Mouse (Mus musculus): ENCODE measurements at regions not wholly inside any gene's neighbourhood (a gene's known extent, or its start where the extent isn't known, plus 50 kb on each side); places are given as distances from the start of the nearest gene placed in this dataset.
"Not testable (repeated sequence)": the region's sequence is repeated elsewhere in the genome, so short reads cannot be mapped to it uniquely, and the experiment has no call there.

- 54% methylated on average over 8 of the region's 8 CpGs for WGBS
- Histone ChIP-seq H3K4me1 (ENCODE audit: control insufficient read depth, insufficient read depth, low read length) (peaks cover 4% of the 10 kb centered on the region; the same call in 1 of the 2 replicates), H3K27ac (ENCODE audit: insufficient read depth, low read depth, low read length) (no peak overlapping the region), H3K4me3 (ENCODE audit: insufficient read depth, low read depth, low read length) (no peak overlapping the region)
- TF ChIP-seq CTCF (IDR thresholded peaks at IDR 0.05; ENCODE audit: insufficient read depth, low read depth, low read length), result no peak
- no peak for TF ChIP-seq POLR2A (IDR thresholded peaks at IDR 0.05; ENCODE audit: insufficient read depth, low read depth, low read length)
These were observed 190.9 kb downstream of the Adgrd1 start for GRCm38 (mm10) chr5:129287481-129287880.

GRCm38 (mm10) chr5:129292821-129293220 lies 196.3 kb downstream of the Adgrd1 start:
- not testable (repeated sequence) for H3K4me3 ChIP-seq (ENCODE audit: insufficient read depth, low read depth, low read length)
- WGBS, result 58% methylated on average over 10 of the region's 10 CpGs

GRCm38 (mm10) chr5:129294861-129295542 lies 198.5 kb downstream of the Adgrd1 start:
- 49% methylated on average over 8 of the region's 8 CpGs for WGBS

More at GRCm38 (mm10) chr5:129292821-129293220, 196.3 kb downstream of the Adgrd1 start:
- H3K4me1 ChIP-seq (ENCODE audit: control insufficient read depth, insufficient read depth, low read length), result peaks cover 37% of the 10 kb centered on the region
- not testable (repeated sequence) for H3K27ac ChIP-seq (ENCODE audit: insufficient read depth, low read depth, low read length)

GRCm38 (mm10) chr5:129297657-129298349 lies 201.3 kb downstream of the Adgrd1 start:
- 12% methylated on average over 11 of the region's 11 CpGs for WGBS
- Histone ChIP-seq H3K4me3 (ENCODE audit: insufficient read depth, low read depth, low read length) (no peak overlapping the region), H3K4me1 (ENCODE audit: control insufficient read depth, insufficient read depth, low read length) (peaks cover 49% of the 10 kb centered on the region), H3K27ac (ENCODE audit: insufficient read depth, low read depth, low read length) (peak overlapping the region; percentile 68)
- TF ChIP-seq CTCF (IDR thresholded peaks at IDR 0.05; ENCODE audit: insufficient read depth, low read depth, low read length) (no peak), POLR2A (IDR thresholded peaks at IDR 0.05; ENCODE audit: insufficient read depth, low read depth, low read length) (no peak)

More at GRCm38 (mm10) chr5:129294861-129295542, 198.5 kb downstream of the Adgrd1 start:
- H3K4me3 ChIP-seq (ENCODE audit: insufficient read depth, low read depth, low read length); H3K27ac ChIP-seq (ENCODE audit: insufficient read depth, low read depth, low read length): not testable (repeated sequence)
- peaks cover 53% of the 10 kb centered on the region for H3K4me1 ChIP-seq (ENCODE audit: control insufficient read depth, insufficient read depth, low read length)

GRCm38 (mm10) chr5:129298646-129299455 lies 202.2 kb upstream of the Sfswap start:
- H3K27ac ChIP-seq (ENCODE audit: insufficient read depth, low read depth, low read length), result no peak overlapping the region
- H3K4me3 ChIP-seq (ENCODE audit: insufficient read depth, low read depth, low read length), result no peak overlapping the region
- 26% methylated on average over 11 of the region's 11 CpGs for WGBS
- peaks cover 42% of the 10 kb centered on the region for H3K4me1 ChIP-seq (ENCODE audit: control insufficient read depth, insufficient read depth, low read length)
- TF ChIP-seq CTCF (IDR thresholded peaks at IDR 0.05; ENCODE audit: insufficient read depth, low read depth, low read length) (no peak), POLR2A (IDR thresholded peaks at IDR 0.05; ENCODE audit: insufficient read depth, low read depth, low read length) (no peak)

- no peak for TF ChIP-seq POLR2A (IDR thresholded peaks at IDR 0.05; ENCODE audit: insufficient read depth, low read depth, low read length)
- TF ChIP-seq CTCF (IDR thresholded peaks at IDR 0.05; ENCODE audit: insufficient read depth, low read depth, low read length), result no peak
- H3K4me3 ChIP-seq (ENCODE audit: insufficient read depth, low read depth, low read length), result no peak overlapping the region
- WGBS, result 30% methylated on average over 2 of the region's 2 CpGs
- H3K4me1 ChIP-seq (ENCODE audit: control insufficient read depth, insufficient read depth, low read length), result peaks cover 38% of the 10 kb centered on the region
- peak overlapping the region; percentile 67; the same call in 1 of the 2 replicates for H3K27ac ChIP-seq (ENCODE audit: insufficient read depth, low read depth, low read length)
These were observed 201.6 kb upstream of the Sfswap start for GRCm38 (mm10) chr5:129299456-129299765.

GRCm38 (mm10) chr5:129300423-129300822 lies 200.6 kb upstream of the Sfswap start:
- no peak overlapping the region for H3K4me3 ChIP-seq (ENCODE audit: insufficient read depth, low read depth, low read length)
- 81% methylated on average over 6 of the region's 6 CpGs for WGBS
- no peak for TF ChIP-seq POLR2A (IDR thresholded peaks at IDR 0.05; ENCODE audit: insufficient read depth, low read depth, low read length)
- no peak for TF ChIP-seq CTCF (IDR thresholded peaks at IDR 0.05; ENCODE audit: insufficient read depth, low read depth, low read length)
- peaks cover 30% of the 10 kb centered on the region for H3K4me1 ChIP-seq (ENCODE audit: control insufficient read depth, insufficient read depth, low read length)
- no peak overlapping the region for H3K27ac ChIP-seq (ENCODE audit: insufficient read depth, low read depth, low read length)

GRCm38 (mm10) chr5:129315626-129316025 lies 185.4 kb upstream of the Sfswap start:
- TF ChIP-seq CTCF (IDR thresholded peaks at IDR 0.05; ENCODE audit: insufficient read depth, low read depth, low read length) (no peak), POLR2A (IDR thresholded peaks at IDR 0.05; ENCODE audit: insufficient read depth, low read depth, low read length) (no peak)
- Histone ChIP-seq H3K27ac (ENCODE audit: insufficient read depth, low read depth, low read length) (no peak overlapping the region), H3K4me1 (ENCODE audit: control insufficient read depth, insufficient read depth, low read length) (no peaks in the 10 kb centered on the region), H3K4me3 (ENCODE audit: insufficient read depth, low read depth, low read length) (no peak overlapping the region)
- 71% methylated on average over 9 of the region's 9 CpGs for WGBS

GRCm38 (mm10) chr5:129331094-129331523 lies 169.9 kb upstream of the Sfswap start:
- no peak for TF ChIP-seq POLR2A (IDR thresholded peaks at IDR 0.05; ENCODE audit: insufficient read depth, low read depth, low read length)
- TF ChIP-seq CTCF (IDR thresholded peaks at IDR 0.05; ENCODE audit: insufficient read depth, low read depth, low read length), result 0 out of 2 replicates have a peak, but pooled peaks have one; percentile 7
- WGBS, result 15% methylated on average over 11 of the region's 11 CpGs
- Histone ChIP-seq H3K27ac (ENCODE audit: insufficient read depth, low read depth, low read length) (no peak overlapping the region), H3K4me3 (ENCODE audit: insufficient read depth, low read depth, low read length) (no peak overlapping the region), H3K4me1 (ENCODE audit: control insufficient read depth, insufficient read depth, low read length) (peaks cover 6% of the 10 kb centered on the region)

Data from olfactory bulb, adult 2 months (tissue).